Mouse (Mus musculus): Measurements from ENCODE around the gene Dut. TPM values are rescaled to one million over a fixed set of nuclear protein-coding genes. Genes with fewer than 3 reads are reported as not detected.

The Dut gene
- total and polyA plus RNA-seq, 3 experiments: 146 to 331 (median 276) TPM

GRCm38 (mm10) chr2:125249339-125249738 is 2.3 kb downstream of the Dut start:
- no peak overlapping the region for H3K27ac ChIP-seq (ENCODE audit: control insufficient read depth, low read depth, low read length)
- peaks cover 3 to 21% of the 10 kb centered on the region in 2 experiments; a peak in 3 of 4 replicates for H3K4me1 ChIP-seq (ENCODE audit: control insufficient read depth in 1 of 2, insufficient read depth in 2 of 2, low read length in 2 of 2)

GRCm38 (mm10) chr2:125249874-125250273 is 2.9 kb downstream of the Dut start:
- peak overlapping the region; percentile 96; the same call in 1 of the 2 replicates for H3K9ac ChIP-seq (ENCODE audit: control insufficient read depth, low read depth, low read length, poor library complexity, severe bottlenecking)
- H3K36me3 ChIP-seq (ENCODE audit: control insufficient read depth in 1 of 2, insufficient read depth in 2 of 2, low read length in 2 of 2): peaks cover 33 to 51% of the 10 kb centered on the region in 2 experiments
- peak; percentile 74 for DNase-seq (ENCODE audit: low read depth, low spot score)
- peaks cover 3 to 21% of the 10 kb centered on the region in 2 experiments; a peak in 3 of 4 replicates for H3K4me1 ChIP-seq (ENCODE audit: control insufficient read depth in 1 of 2, insufficient read depth in 2 of 2, low read length in 2 of 2)
- no peaks in the 10 kb centered on the region for H3K9me3 ChIP-seq (replicated peaks; ENCODE audit: insufficient read depth, low read length)
- H3K27ac ChIP-seq (ENCODE audit: control insufficient read depth, low read depth, low read length): no peak overlapping the region
- peak overlapping the region in 1 of 2 experiments; percentile 93; a peak in 3 of 4 replicates for H3K4me3 ChIP-seq (ENCODE audit: control insufficient read depth in 1 of 2, insufficient read depth in 1 of 2, low read depth in 2 of 2, low read length in 2 of 2)
- H3K79me2 ChIP-seq (ENCODE audit: control insufficient read depth, insufficient read depth, low read length, poor library complexity): peaks cover 57% of the 10 kb centered on the region
- H3K27me3 ChIP-seq (ENCODE audit: control insufficient read depth in 1 of 2, insufficient read depth in 2 of 2, low read length in 2 of 2): no peaks in the 10 kb centered on the region
- TF ChIP-seq TCF12 (IDR thresholded peaks at IDR 0.05; ENCODE audit: low read depth, low read length) (no peak), UBTF (IDR thresholded peaks at IDR 0.05; ENCODE audit: borderline replicate concordance, insufficient read depth, low read depth, low read length) (no peak), GATA1 (IDR thresholded peaks at IDR 0.05; ENCODE audit: low read depth, low read length) (0 out of 2 replicates have a peak, but pooled peaks have one; percentile 1), TBP (IDR thresholded peaks at IDR 0.05; ENCODE audit: low read depth, low read length) (no peak), JUND (IDR thresholded peaks at IDR 0.05; ENCODE audit: low read depth, low read length) (no peak), HCFC1 (IDR thresholded peaks at IDR 0.05; ENCODE audit: low read depth, low read length) (no peak), CTCF (IDR thresholded peaks at IDR 0.05 in 2 of 3, conservative IDR thresholded peaks at IDR 0.05 in 1 of 3; ENCODE audit: control insufficient read depth in 1 of 3, insufficient read depth in 1 of 3, low read depth in 2 of 3, low read length in 3 of 3, poor library complexity in 1 of 3, severe bottlenecking in 1 of 3) (peak in 2 of 3 experiments; percentile 57 to 68; a peak in 4 of 6 replicates), EP300 (IDR thresholded peaks at IDR 0.05; ENCODE audit: low read depth in 1 of 2, low read length in 2 of 2) (no peak), POLR2AphosphoS2 (IDR thresholded peaks at IDR 0.05; ENCODE audit: low read length) (no peak)

More at GRCm38 (mm10) chr2:125249339-125249738, 2.3 kb downstream of the Dut start:
- TF ChIP-seq NELFE (IDR thresholded peaks at IDR 0.05; ENCODE audit: low read depth, low read length) (no peak), NRF1 (IDR thresholded peaks at IDR 0.05; ENCODE audit: insufficient read depth, low read depth, low read length, poor library complexity, severe bottlenecking) (no peak), MAZ (IDR thresholded peaks at IDR 0.05; ENCODE audit: low read depth, low read length) (no peak), GATA1 (IDR thresholded peaks at IDR 0.05; ENCODE audit: low read depth, low read length) (no peak), CHD1 (IDR thresholded peaks at IDR 0.05; ENCODE audit: low read depth, low read length) (0 out of 2 replicates have a peak, but pooled peaks have one; percentile 83), ZC3H11A (IDR thresholded peaks at IDR 0.05; ENCODE audit: low read depth, low read length) (no peak), GABPA (IDR thresholded peaks at IDR 0.05; ENCODE audit: low read depth, low read length) (no peak), E2F4 (IDR thresholded peaks at IDR 0.05; ENCODE audit: borderline replicate concordance, low read depth, low read length) (no peak), MXI1 (IDR thresholded peaks at IDR 0.05; ENCODE audit: low read depth, low read length) (peak; percentile 67)
- Histone ChIP-seq H3K4me3 (ENCODE audit: control insufficient read depth in 1 of 2, insufficient read depth in 1 of 2, low read depth in 2 of 2, low read length in 2 of 2) (peak overlapping the region; percentile 87 to 93), H3K9ac (ENCODE audit: control insufficient read depth, low read depth, low read length, poor library complexity, severe bottlenecking) (peak overlapping the region; percentile 96), H3K27me3 (ENCODE audit: control insufficient read depth in 1 of 2, insufficient read depth in 2 of 2, low read length in 2 of 2) (no peaks in the 10 kb centered on the region), H3K9me3 (replicated peaks; ENCODE audit: insufficient read depth, low read length) (no peaks in the 10 kb centered on the region), H3K79me2 (ENCODE audit: control insufficient read depth, insufficient read depth, low read length, poor library complexity) (peaks cover 57% of the 10 kb centered on the region), H3K36me3 (ENCODE audit: control insufficient read depth in 1 of 2, insufficient read depth in 2 of 2, low read length in 2 of 2) (peaks cover 29 to 51% of the 10 kb centered on the region in 2 experiments)
- no peak for DNase-seq (ENCODE audit: low read depth, low spot score)
